Mouse (Mus musculus) neural tube, embryonic 12.5 days (tissue): ENCODE measurements around the gene Defb28. TPM values are rescaled to one million over a fixed set of nuclear protein-coding genes. Genes with fewer than 3 reads are reported as not detected.

Experiments used
- ATAC-seq: fragments of 200-750 bp; cut with Nextera tagmentation; 2 replicates; pipeline ENCODE4 v1.8.0; 2017; ENCODE audit warnings: low read depth, mild to moderate bottlenecking, moderate TSS enrichment, moderate library complexity; ENCODE audit not compliant: low FRiP score
- H3K27ac ChIP-seq: fragments of 300-500 bp; sonication (generic); 2 replicates; pipeline ENCODE4 v1.5.1; 2016
- H3K27me3 ChIP-seq: fragments of 300-500 bp; sonication (generic); replicated peaks from 2 replicates; pipeline ENCODE4 v1.6.1; 2016; ENCODE audit warnings: mild to moderate bottlenecking
- H3K36me3 ChIP-seq: fragments of 300-500 bp; sonication (generic); 2 replicates; pipeline ENCODE4 v1.6.1; 2016; ENCODE audit warnings: mild to moderate bottlenecking
- H3K4me1 ChIP-seq: fragments of 300-500 bp; sonication (generic); 2 replicates; pipeline ENCODE4 v1.6.1; 2016
- H3K4me2 ChIP-seq: fragments of 300-500 bp; sonication (generic); replicated peaks from 2 replicates; pipeline ENCODE4 v1.6.1; 2016; ENCODE audit warnings: mild to moderate bottlenecking
- H3K4me3 ChIP-seq: fragments of 300-500 bp; sonication (generic); 2 replicates; pipeline ENCODE4 v1.5.1; 2016
- H3K9ac ChIP-seq: fragments of 300-500 bp; sonication (generic); 2 replicates; pipeline ENCODE4 v1.6.1; 2016; ENCODE audit warnings: mild to moderate bottlenecking
- H3K9me3 ChIP-seq: fragments of 300-500 bp; sonication (generic); 2 replicates; pipeline ENCODE4 v1.6.1; 2016; ENCODE audit warnings: mild to moderate bottlenecking
- WGBS: fragments of 180-500 bp; shearing (Covaris S2); methylation state at CpG from one replicate; pipeline ENCODE4 v1.1.7; 2016; 5-methylcytosine and 5-hydroxymethylcytosine counted together
- polyA plus RNA-seq: library from polyadenylated mRNA; unstranded; fragments of >200 nt; fragmentation: Nextera tagmentation; extraction: Ambion mirVana; gene quantifications from 2 replicates; pipeline ENCODE4 v1.2.1, GENCODE M21; 2016

Defb28 gene
- polyA plus RNA-seq, 1 experiment from 2014 or later = not detected

DNA sequence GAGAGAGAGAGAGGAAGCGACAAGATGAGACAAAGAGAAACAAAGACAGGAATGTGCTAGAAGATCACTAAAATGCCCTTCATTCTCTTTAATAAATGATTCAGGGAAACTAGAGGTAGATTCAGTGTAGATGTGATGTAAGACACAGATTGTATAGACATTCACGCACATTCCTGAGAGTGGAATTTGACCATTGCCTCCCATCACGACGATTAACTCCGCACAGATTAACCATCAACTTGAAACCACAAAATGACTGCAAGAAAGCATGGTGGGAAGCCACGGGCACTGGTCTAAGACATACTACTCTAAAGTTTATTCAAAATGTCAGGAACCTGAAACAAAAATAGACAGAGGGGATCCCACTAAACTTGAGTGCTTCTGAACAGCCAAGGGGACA, 52.3 kb downstream of the Defb28 start:
- Histone ChIP-seq H3K4me1 (no peaks in the 10 kb centered on the region), H3K4me2 (no peak overlapping the region), H3K27me3 (no peaks in the 10 kb centered on the region), H3K9me3 (no peaks in the 10 kb centered on the region), H3K27ac (no peak overlapping the region), H3K4me3 (no peak overlapping the region), H3K36me3 (no peaks in the 10 kb centered on the region), H3K9ac (no peak overlapping the region)
- ATAC-seq = no peak
- WGBS = 87% methylated on average over 6 of the region's 6 CpGs

Other genes starting within 250 kb of the Defb28 start
- 40.0 and 40.4 TPM in 2 replicates for gene Tbc1d20, start 224.4 kb upstream of the Defb28 start, polyA plus RNA-seq
- gene Rbck1, start 185.6 kb upstream of the Defb28 start, polyA plus RNA-seq = 87.0 and 90.6 TPM in 2 replicates
- 2.3 and 2.4 TPM in 2 replicates for gene Trib3, start 174.2 kb upstream of the Defb28 start, polyA plus RNA-seq
- 14.7 and 16.5 TPM in 2 replicates for gene Nrsn2, start 141.6 kb upstream of the Defb28 start, polyA plus RNA-seq
- gene Sox12, start 120.2 kb upstream of the Defb28 start, polyA plus RNA-seq = 18.5 and 18.9 TPM in 2 replicates
- gene Zcchc3, start 103.2 kb upstream of the Defb28 start, polyA plus RNA-seq = 47.9 and 49.8 TPM in 2 replicates
- 0.53 and 0.61 TPM in 2 replicates for gene 6820408C15Rik, start 102.7 kb upstream of the Defb28 start, polyA plus RNA-seq
- gene Defb23, start 53.6 kb upstream of the Defb28 start, polyA plus RNA-seq = not detected in 2 replicates
- not detected in 2 replicates for gene Defb20, start 41.2 kb upstream of the Defb28 start, polyA plus RNA-seq
- not detected in 2 replicates for gene Defb22, start 28.1 kb upstream of the Defb28 start, polyA plus RNA-seq
- not detected in 2 replicates for gene Defb26, start 6.6 kb upstream of the Defb28 start, polyA plus RNA-seq
- not detected in 2 replicates for gene Defb29, start 21.8 kb downstream of the Defb28 start, polyA plus RNA-seq
- not detected in 2 replicates for gene Gm17416, start 51.1 kb downstream of the Defb28 start, polyA plus RNA-seq
- not detected in 2 replicates for gene Defb21, start 54.5 kb downstream of the Defb28 start, polyA plus RNA-seq
- not detected in 2 replicates for gene Defb19, start 62.1 kb downstream of the Defb28 start, polyA plus RNA-seq
- gene Defb45, start 81.1 kb downstream of the Defb28 start, polyA plus RNA-seq = not detected in 2 replicates
- not detected in 2 replicates for gene Defb36, start 86.1 kb downstream of the Defb28 start, polyA plus RNA-seq
- gene Defb25, start 104.8 kb downstream of the Defb28 start, polyA plus RNA-seq = not detected in 2 replicates
- gene Rem1, start 108.7 kb downstream of the Defb28 start, polyA plus RNA-seq = 0.23 and 0.30 TPM in 2 replicates
- 141 and 145 TPM in 2 replicates for gene H13, start 151.2 kb downstream of the Defb28 start, polyA plus RNA-seq
- gene Mcts2, start 168.8 kb downstream of the Defb28 start, polyA plus RNA-seq = 42.8 and 47.7 TPM in 2 replicates
- gene Id1, start 218.0 kb downstream of the Defb28 start, polyA plus RNA-seq = 103 and 107 TPM in 2 replicates
- 3.7 and 4.4 TPM in 2 replicates for gene Cox4i2, start 235.9 kb downstream of the Defb28 start, polyA plus RNA-seq